Mouse (Mus musculus) lung, postnatal 0 days (tissue): ENCODE data around the gene Rprd2.

Source experiments
- CTCF ChIP-seq: IDR thresholded peaks from 2 replicates; pipeline ENCODE4 v1.5.1; 2016; ENCODE audit warnings: antibody characterized with exemption, mild to moderate bottlenecking
- EP300 ChIP-seq: IDR thresholded peaks from 2 replicates; pipeline ENCODE4 v1.6.1; 2016; ENCODE audit warnings: antibody characterized with exemption, mild to moderate bottlenecking, control low read depth

GRCm38 (mm10) chr3:95842503-95843214, 24.0 kb upstream of the Rprd2 start:
- TF ChIP-seq CTCF: peak; percentile 24
- no peak for TF ChIP-seq EP300
